Comparison of ENCODE assay signal across 8 mouse cellular contexts in the genomic region with DNA sequence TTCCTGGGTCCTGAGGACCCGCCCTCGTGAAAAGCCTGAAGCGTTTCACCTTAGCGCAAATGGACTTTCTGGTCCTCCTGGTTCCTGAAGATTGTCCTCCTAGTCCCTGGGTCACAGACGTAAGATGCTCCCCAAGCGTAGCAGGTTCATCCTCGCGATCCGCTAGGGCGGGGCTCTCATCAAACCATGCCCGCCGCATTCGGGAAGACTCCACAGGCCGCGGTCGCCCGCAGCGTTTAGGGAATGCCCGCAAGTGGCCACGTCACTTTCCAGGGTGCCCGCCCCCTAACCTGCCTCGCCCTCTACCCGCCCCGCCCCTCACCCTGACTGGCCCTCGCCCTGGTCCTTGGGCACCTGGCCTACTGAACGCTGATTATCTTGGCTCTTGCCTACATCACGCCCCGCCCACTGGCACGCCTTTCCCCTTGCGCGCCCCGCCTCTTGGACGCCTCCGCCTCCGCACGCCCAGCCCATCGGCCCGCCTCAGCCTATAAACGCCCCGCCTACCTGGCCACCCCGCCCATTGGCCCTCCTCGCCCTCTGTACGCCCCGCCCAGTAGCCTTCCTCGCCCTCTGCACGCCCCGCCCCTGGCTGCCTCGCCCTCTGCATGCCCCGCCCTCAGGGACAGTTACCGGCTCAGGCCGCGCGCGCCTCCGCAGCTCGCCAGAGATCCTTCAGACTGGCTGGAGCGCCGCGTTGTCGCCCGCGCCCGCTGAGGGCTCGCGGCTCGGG. TPM values are rescaled to one million over a fixed set of nuclear protein-coding genes. Genes with fewer than 3 reads are reported as not detected.
DNase-seq lines count a peak whose midpoint lies in the region; ATAC-seq lines count a peak whose summit lies in the region.

TSS of gene Larp1b (plus strand) at position 659 of the 733 bp plus-strand sequence.

- H3K4me3 ChIP-seq in lung, embryonic 16.5 days (ENCODE audit: low read length): peak within 1 kb of the TSS; percentile 79

- H3K9ac ChIP-seq in lung, embryonic 16.5 days (ENCODE audit: low read length): peak within 1 kb of the TSS; percentile 75

- peak within 1 kb of the TSS; percentile 100 for H3K4me2 ChIP-seq in lung, embryonic 16.5 days (ENCODE audit: low read depth, low read length)

- H3K9me3 ChIP-seq in lung, embryonic 16.5 days (ENCODE audit: control insufficient read depth, low read length): no peaks in the 10 kb centered on the region

- no peaks in the 10 kb centered on the region for H3K36me3 ChIP-seq in lung, embryonic 16.5 days (ENCODE audit: control insufficient read depth, insufficient read depth, low read length)

- WGBS in lung, embryonic 16.5 days: under 1% methylated on average over 65 of the region's 66 CpGs

- peak within 1 kb of the TSS; percentile 87 for H3K27ac ChIP-seq in lung, embryonic 16.5 days (ENCODE audit: low read length)

- H3K4me1 ChIP-seq in lung, embryonic 16.5 days (replicated peaks; ENCODE audit: control insufficient read depth, insufficient read depth, low read length): peaks cover 5% of the 10 kb centered on the region; the same call in 1 of the 2 replicates

- H3K27me3 ChIP-seq in lung, embryonic 16.5 days (ENCODE audit: control insufficient read depth, insufficient read depth, low read depth, low read length): peaks cover 2% of the 10 kb centered on the region; the same call in 1 of the 2 replicates

- peak; percentile 92 to 94 for ATAC-seq in hematopoietic stem cell, adult 5-6 weeks (replicated peaks in 1 of 2; ENCODE audit: insufficient read depth in 1 of 2, low FRiP score in 2 of 2, low TSS enrichment in 1 of 2, low read depth in 1 of 2, poor library complexity in 2 of 2, severe bottlenecking in 2 of 2)
- ATAC-seq in lung, embryonic 16.5 days (ENCODE audit: low read depth): peak; percentile 96

- DNase-seq in MEL-GATA-1-ER (ENCODE audit: extremely low read depth, low read depth): peak; percentile 75
- DNase-seq in cerebellum, adult 8-10 months: peak; percentile 100
- peak; percentile 93 for DNase-seq in forelimb bud, embryonic 11.5 days (ENCODE audit: low read depth, low spot score)
- peak; percentile 95 for DNase-seq in layer of hippocampus, adult 9-10 months (ENCODE audit: low spot score)
- DNase-seq in ovary, postnatal 10 days (ENCODE audit: low spot score): peak; percentile 93
- DNase-seq in thymus, postnatal 10 days (ENCODE audit: low spot score in 2 of 2): peak; percentile 99 to 100

RNA-seq across cellular contexts. Expression of gene Larp1b, which starts in this region (rescaled TPM):
- total RNA-seq in hematopoietic stem cell, adult 5-6 weeks (2017): 18.8 and 20.3 TPM in 2 replicates
- 3.1 and 4.5 TPM in 2 replicates for polyA plus RNA-seq in lung, embryonic 16.5 days (2015; fragmentation: Nextera tagmentation; extraction: Ambion mirVana)

Comparison
In these comparisons a context has a peak if more than half of its experiments do, and no peak if none do; other contexts are left out.
1. Peak in every context shown above with its lines: DNase-seq, ATAC-seq, H3K4me3 ChIP-seq and H3K27ac ChIP-seq.